Mouse (Mus musculus) gastrocnemius, postnatal 25 days (tissue): ENCODE results near the gene Prdx2. TPM values are rescaled to one million over a fixed set of nuclear protein-coding genes. Genes with fewer than 3 reads are reported as not detected.
A peak's percentile ranks its signal among the peaks of the same experiment; 100 is the strongest.

Experiments
- DNase-seq: peaks from one replicate; pipeline ENCODE4 v3.0.0; 2022
- microRNA-seq, 2 experiments: library from miRNA; unstranded; fragments of <30 nt; microRNA quantifications; one replicate each; pipeline ENCODE4 v1.2.0; 2021; ENCODE audit warnings: borderline replicate concordance in 2 of 2
- total RNA-seq, 2 experiments: library from RNA; stranded (reverse); gene quantifications; 1 replicate in 1 of 2; 2 replicates in 1 of 2; pipeline ENCODE4 v1.2.3; 2021

Prdx2 gene
- total RNA-seq, 2 experiments from 2014 or later: 192 to 200 TPM

GRCm38 (mm10) chr8:84996978-84997377, 27.6 kb downstream of the Prdx2 start:
- no peak for DNase-seq

DNA sequence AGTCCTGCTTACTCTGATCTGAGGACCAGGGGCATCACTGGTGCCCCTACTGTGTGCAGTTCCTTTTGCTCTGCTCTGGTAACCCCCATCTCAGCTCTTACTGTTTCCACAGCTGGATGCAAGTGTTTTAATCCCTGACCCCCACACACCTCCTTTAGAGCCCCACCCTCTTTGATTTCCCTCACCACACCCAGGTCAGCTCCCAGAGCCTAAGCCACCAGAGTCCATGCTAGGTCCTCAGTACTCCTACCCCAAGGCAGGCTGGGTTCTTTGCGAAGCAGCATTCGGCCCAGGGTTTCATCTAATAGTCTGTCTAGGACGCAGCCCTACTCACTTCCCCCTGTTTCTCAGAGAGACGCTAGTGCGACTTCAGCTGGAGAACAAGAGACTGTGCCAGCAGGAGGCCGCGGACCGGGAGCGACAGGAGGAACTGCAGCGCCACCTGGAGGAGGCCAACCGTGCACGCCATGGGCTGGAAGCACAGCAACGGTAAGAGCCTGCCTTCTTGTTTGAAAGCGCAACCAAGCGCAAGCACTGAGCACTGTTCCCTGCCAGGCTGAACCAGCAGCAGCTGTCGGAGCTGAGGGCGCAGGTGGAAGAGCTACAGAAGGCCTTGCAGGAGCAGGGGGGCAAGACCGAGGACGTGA, 28.4 kb downstream of the Prdx2 start:
- peak; percentile 83 for DNase-seq

DNA sequence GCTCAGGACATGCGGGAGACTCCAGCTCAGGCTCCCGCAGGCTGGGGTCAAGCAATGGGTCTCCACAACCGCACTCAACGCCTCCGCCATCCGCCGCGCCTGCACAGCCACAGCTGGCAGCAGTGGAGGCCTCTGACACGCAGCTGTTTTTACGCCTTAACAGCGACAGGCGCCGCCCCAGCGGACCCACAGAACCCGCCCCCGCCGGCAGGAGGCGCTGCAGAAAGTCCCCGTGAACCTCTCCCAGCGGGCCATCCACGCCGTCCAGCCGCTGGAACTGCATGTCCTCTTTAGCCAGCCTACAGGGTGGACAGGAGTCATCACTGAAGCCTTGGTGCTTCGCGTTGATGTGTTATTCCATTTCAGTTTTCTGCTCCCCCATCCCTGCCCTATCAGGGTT, 38.3 kb downstream of the Prdx2 start:
- no peak for DNase-seq

DNA sequence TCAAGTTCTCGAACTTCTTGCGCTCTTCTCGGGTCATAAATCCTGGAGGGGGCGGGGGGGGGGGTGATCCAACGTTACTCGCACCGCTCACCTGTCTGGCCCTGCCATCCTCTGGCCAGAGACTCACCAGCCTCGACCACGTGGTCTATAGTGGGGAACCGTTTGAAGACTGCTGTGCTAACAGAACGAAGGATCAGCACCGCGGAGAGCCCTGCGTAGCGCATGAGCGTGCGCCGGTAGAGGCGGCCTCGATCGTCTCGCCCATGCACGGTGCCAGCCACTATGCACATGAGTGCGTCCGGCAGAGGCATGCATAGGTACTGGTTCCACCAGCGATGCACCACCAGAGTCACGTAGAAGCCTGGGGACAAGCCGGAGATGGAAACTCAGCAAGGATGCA, 41.9 kb downstream of the Prdx2 start:
- no peak for DNase-seq

GRCm38 (mm10) chr8:85013230-85013840, 43.9 kb downstream of the Prdx2 start:
- DNase-seq: no peak

DNA sequence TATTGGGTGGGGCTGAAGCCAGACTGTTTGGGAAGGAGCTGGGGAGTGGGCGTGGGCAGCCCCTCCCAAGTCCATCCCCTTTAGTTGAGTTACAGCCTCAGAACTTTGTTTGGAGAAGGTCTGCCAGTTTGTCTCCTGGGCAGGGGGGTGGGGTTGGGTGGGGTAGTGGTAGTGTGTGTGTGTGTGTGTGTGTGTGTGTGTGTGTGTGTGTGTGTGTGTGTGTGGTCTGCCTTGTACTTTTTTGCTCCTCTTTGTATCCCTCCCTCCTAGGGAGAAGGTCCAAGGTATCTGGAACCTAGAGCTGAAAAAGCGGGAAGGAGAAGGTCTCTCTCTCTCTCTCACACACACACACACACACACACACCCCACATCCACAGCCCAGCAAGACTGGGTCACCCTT, 45.0 kb downstream of the Prdx2 start, which contains the start of gene Best2:
Gene Best2, minus strand, starts transcription at position 101 of the 400 bp plus-strand sequence.
- no peak for DNase-seq

GRCm38 (mm10) chr8:85016724-85017123, 47.3 kb downstream of the Prdx2 start:
- no peak for DNase-seq

- no peak for DNase-seq
Measured at GRCm38 (mm10) chr8:85017209-85017608, 47.8 kb downstream of the Prdx2 start.

GRCm38 (mm10) chr8:85021514-85022055, 52.2 kb downstream of the Prdx2 start:
- DNase-seq: no peak

- DNase-seq: no peak
Measured at GRCm38 (mm10) chr8:85023846-85024245, 54.5 kb downstream of the Prdx2 start.

Small RNAs within 50 kb of the gene (microRNA-seq; reads per million reads assigned to microRNA genes)
- gene Gm24197: 0 reads per million in 2 experiments

Other genes starting within 250 kb of the Prdx2 start
- gene G430095P16Rik, start 246.6 kb upstream of the Prdx2 start, total RNA-seq: under 1 TPM; 0.54 to 0.67 TPM
- gene Nfix, start 169.2 kb upstream of the Prdx2 start, total RNA-seq: 100 to 1,000 TPM; 447 to 529 TPM
- 1 to 10 TPM; 9.5 to 9.6 TPM for gene Dand5, start 146.8 kb upstream of the Prdx2 start, total RNA-seq
- 10 to 100 TPM; 20.5 to 22.6 TPM for gene Gadd45gip1, start 138.1 kb upstream of the Prdx2 start, total RNA-seq
- gene Rad23a, start 128.9 kb upstream of the Prdx2 start, total RNA-seq: 100 to 1,000 TPM; 134 TPM
- 100 to 1,000 TPM; 178 to 214 TPM for gene Calr, start 122.7 kb upstream of the Prdx2 start, total RNA-seq
- gene Farsa, start 112.6 kb upstream of the Prdx2 start, total RNA-seq: 10 to 100 TPM; 21.2 to 24.2 TPM
- 1 to 10 TPM in 1 of 2 experiments, under 1 TPM in 1; 0.95 to 1.2 TPM for gene Syce2, start 97.5 kb upstream of the Prdx2 start, total RNA-seq
- 10 to 100 TPM; 34.7 to 34.8 TPM for gene Gcdh, start 75.7 kb upstream of the Prdx2 start, total RNA-seq
- gene Klf1, start 67.7 kb upstream of the Prdx2 start, total RNA-seq: not detected
- 1 to 10 TPM; 4.5 to 5.7 TPM for gene Dnase2a, start 61.0 kb upstream of the Prdx2 start, total RNA-seq
- gene Mast1, start 32.2 kb upstream of the Prdx2 start, total RNA-seq: not detected
- gene Rtbdn, start 22.6 kb upstream of the Prdx2 start, total RNA-seq: not detected
- gene Gm49661, start 154 bp upstream of the Prdx2 start, total RNA-seq: not detected
- gene Rnaseh2a, start 180 bp downstream of the Prdx2 start, total RNA-seq: 10 to 100 TPM; 22.2 to 24.7 TPM
- 1 to 10 TPM; 5.1 to 6.9 TPM for gene Junb, start 9.1 kb downstream of the Prdx2 start, total RNA-seq
- gene Hook2, start 21.0 kb downstream of the Prdx2 start, total RNA-seq: 1 to 10 TPM; 1.1 to 1.3 TPM
- gene Best2, start 44.9 kb downstream of the Prdx2 start, total RNA-seq: not detected
- gene Asna1, start 55.7 kb downstream of the Prdx2 start, total RNA-seq: 10 to 100 TPM; 45.6 to 48.2 TPM
- 10 to 100 TPM; 66.5 to 69.4 TPM for gene Trir, start 57.2 kb downstream of the Prdx2 start, total RNA-seq
- 10 to 100 TPM; 23.5 to 27.9 TPM for gene Tnpo2, start 67.3 kb downstream of the Prdx2 start, total RNA-seq
- gene Fbxw9, start 90.5 kb downstream of the Prdx2 start, total RNA-seq: 1 to 10 TPM; 1.8 to 2.2 TPM
- gene Gm5741, start 98.4 kb downstream of the Prdx2 start, total RNA-seq: not detected
- gene Dhps, start 102.2 kb downstream of the Prdx2 start, total RNA-seq: 10 to 100 TPM; 18.6 to 20.3 TPM
- 10 to 100 TPM; 39.8 to 43.1 TPM for gene Wdr83os, start 111.2 kb downstream of the Prdx2 start, total RNA-seq
- 10 to 100 TPM; 14.9 to 21.8 TPM for gene Wdr83, start 111.7 kb downstream of the Prdx2 start, total RNA-seq
- gene Man2b1, start 113.7 kb downstream of the Prdx2 start, total RNA-seq: 10 to 100 TPM in 1 of 2 experiments, 1 to 10 TPM in 1; 7.3 to 12.6 TPM
- 1 to 10 TPM in 1 of 2 experiments, under 1 TPM in 1; 1.00 to 1.4 TPM for gene Zfp791, start 153.5 kb downstream of the Prdx2 start, total RNA-seq
- gene Cks1brt, start 182.3 kb downstream of the Prdx2 start, total RNA-seq: not detected